Mouse (Mus musculus) megakaryocyte, embryonic 14.5 days (primary cell): Measurements from ENCODE around the gene Rps6ka4.

Source experiments
- FLI1 ChIP-seq: IDR thresholded peaks from 2 replicates; pipeline ENCODE4 v1.6.1; 2012; ENCODE audit warnings: low read length, inconsistent platforms, mixed read lengths
- GATA1 ChIP-seq: IDR thresholded peaks from 3 replicates; pipeline ENCODE4 v1.6.1; 2012; ENCODE audit warnings: mixed read lengths, low read length, inconsistent platforms, borderline replicate concordance

GRCm38 (mm10) chr19:6876799-6877198 lies 36.4 kb upstream of the Rps6ka4 start:
- TF ChIP-seq GATA1 (no peak), FLI1 (no peak)
